Mouse (Mus musculus): ENCODE results near the gene Hmcn1.

Hmcn1 gene

GRCm38 (mm10) chr1:150992711-150993161 is 499 bp downstream of the Hmcn1 start:
- DNase-seq (ENCODE audit: inconsistent age in 2 of 2, low spot score in 1 of 2): peak in 1 of 2 experiments; percentile 20

GRCm38 (mm10) chr1:150991745-150992554 is 1.3 kb downstream of the Hmcn1 start:
- no peak for DNase-seq (ENCODE audit: inconsistent age in 2 of 2, low spot score in 1 of 2)

DNA sequence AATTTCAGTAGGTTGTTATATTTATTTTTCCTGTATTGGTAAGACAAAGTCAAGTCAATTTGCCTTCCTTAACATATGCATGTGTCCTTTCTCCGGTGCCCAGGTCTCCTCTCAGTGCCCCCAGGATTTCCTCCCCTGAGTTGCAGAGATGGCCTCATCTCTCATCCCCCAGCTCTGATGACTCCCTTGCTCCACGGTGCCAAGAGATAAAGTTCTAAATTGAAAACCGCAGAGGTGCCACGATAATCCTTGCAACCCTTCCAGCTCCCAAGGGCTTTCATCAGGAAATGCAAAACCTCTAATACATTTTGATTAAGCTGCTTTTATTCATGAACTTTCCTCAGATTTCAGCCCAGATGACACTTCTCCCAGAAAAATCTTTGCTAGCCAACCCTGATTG is 8.3 kb downstream of the Hmcn1 start:
- no peak for DNase-seq (ENCODE audit: inconsistent age in 2 of 2, low spot score in 1 of 2)

- no peak for DNase-seq (ENCODE audit: inconsistent age in 2 of 2, low spot score in 1 of 2)
Measured at GRCm38 (mm10) chr1:150984092-150984503, 9.1 kb downstream of the Hmcn1 start.

- DNase-seq (ENCODE audit: inconsistent age in 2 of 2, low spot score in 1 of 2): no peak
Measured at GRCm38 (mm10) chr1:150978651-150979050, 14.6 kb downstream of the Hmcn1 start.

DNA sequence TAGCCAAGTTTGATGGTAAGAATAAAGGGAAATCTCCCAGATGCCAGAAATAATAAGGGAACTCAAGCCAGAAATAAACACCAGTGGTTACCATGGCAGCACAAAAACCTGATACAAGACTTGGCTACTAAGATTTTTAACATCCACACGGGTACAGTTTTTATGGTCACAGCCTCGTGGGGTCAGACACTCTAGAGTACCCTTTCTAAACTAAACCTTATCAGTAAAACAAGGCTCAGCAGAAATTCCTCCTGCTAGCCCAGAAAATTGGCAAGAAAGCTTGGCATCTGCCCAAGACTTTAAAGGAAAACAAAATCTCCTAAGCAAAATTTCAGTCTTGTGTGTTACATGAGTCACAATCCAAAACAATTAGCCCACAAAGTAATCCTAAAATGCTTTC is 17.0 kb downstream of the Hmcn1 start:
- peak in 1 of 2 experiments; percentile 34 for DNase-seq (ENCODE audit: inconsistent age in 2 of 2, low spot score in 1 of 2)

- no peak for DNase-seq (ENCODE audit: inconsistent age in 2 of 2, low spot score in 1 of 2)
Measured at GRCm38 (mm10) chr1:150959486-150960074, 33.7 kb downstream of the Hmcn1 start.

DNA sequence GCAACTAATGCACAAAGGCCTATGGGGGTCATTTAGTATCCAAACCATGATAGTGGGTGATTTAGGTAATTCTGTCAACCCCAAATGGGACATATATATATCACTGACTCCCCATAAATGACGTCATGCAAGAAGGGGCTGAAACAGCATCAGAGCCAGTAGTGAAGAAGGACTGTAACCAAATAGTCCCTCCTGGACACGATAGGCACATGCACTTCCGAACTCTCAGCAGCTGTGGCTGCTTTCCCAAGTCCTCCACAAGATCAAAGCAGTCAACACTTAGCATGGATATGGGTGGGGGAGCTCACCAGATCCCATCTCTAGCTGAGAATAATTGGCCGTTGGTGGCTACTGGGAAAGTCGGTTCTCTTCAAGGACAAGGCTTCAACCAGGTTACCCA is 42.2 kb downstream of the Hmcn1 start:
- DNase-seq (ENCODE audit: inconsistent age in 2 of 2, low spot score in 1 of 2): no peak

- no peak for DNase-seq (ENCODE audit: inconsistent age in 2 of 2, low spot score in 1 of 2)
Measured at GRCm38 (mm10) chr1:150950046-150950445, 43.2 kb downstream of the Hmcn1 start.

GRCm38 (mm10) chr1:150948911-150949310 is 44.3 kb downstream of the Hmcn1 start:
- no peak for DNase-seq (ENCODE audit: inconsistent age in 2 of 2, low spot score in 1 of 2)

DNA sequence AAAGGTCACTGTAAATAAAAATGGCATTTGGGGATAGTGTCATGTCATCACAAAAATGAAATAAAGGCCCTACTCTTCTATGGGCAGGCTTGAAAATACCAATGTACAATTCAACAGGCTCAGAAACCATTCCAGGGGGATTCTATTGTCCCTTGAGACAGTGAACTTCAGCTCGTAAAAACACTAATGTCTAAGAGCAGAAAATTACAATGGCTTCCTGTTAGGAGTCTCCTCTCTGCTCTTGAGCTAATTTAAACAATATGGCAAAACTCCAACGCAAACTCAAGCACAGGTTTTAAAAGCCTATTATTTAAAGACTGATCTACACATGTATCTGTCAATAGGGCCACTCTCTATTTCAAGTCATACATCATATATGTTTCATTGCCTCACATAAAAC is 49.6 kb downstream of the Hmcn1 start:
- DNase-seq (ENCODE audit: inconsistent age in 2 of 2, low spot score in 1 of 2): no peak

DNA sequence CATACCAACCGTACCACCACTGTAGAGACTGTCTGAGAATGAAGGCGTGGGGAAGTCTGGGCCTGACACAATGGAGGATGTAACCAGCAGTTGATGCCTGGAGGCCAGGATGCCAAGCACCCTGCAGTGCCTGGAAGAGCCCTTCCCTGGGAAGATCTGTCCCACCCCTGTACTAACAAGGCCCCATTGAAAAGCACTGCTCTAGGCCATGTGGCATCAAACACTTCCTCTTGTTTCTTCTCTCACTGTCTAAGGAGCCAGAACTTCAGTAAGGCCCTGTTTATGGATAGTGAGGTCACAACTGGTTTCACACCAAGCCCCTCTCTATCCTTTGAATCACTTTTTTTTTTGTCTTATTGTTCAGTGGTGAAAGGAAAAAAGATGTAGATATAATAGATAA is 51.1 kb downstream of the Hmcn1 start:
- DNase-seq (ENCODE audit: inconsistent age in 2 of 2, low spot score in 1 of 2): no peak

- no peak for DNase-seq (ENCODE audit: inconsistent age in 2 of 2, low spot score in 1 of 2)
Measured at GRCm38 (mm10) chr1:150936821-150937220, 56.4 kb downstream of the Hmcn1 start.

GRCm38 (mm10) chr1:150933616-150934015 is 59.6 kb downstream of the Hmcn1 start:
- no peak for DNase-seq (ENCODE audit: inconsistent age in 2 of 2, low spot score in 1 of 2)

- DNase-seq (ENCODE audit: inconsistent age in 2 of 2, low spot score in 1 of 2): no peak
Measured at GRCm38 (mm10) chr1:150920860-150921259, 72.4 kb downstream of the Hmcn1 start.

GRCm38 (mm10) chr1:150920276-150920675 is 73.0 kb downstream of the Hmcn1 start:
- DNase-seq (ENCODE audit: inconsistent age in 2 of 2, low spot score in 1 of 2): peak; percentile 29 to 76

DNA sequence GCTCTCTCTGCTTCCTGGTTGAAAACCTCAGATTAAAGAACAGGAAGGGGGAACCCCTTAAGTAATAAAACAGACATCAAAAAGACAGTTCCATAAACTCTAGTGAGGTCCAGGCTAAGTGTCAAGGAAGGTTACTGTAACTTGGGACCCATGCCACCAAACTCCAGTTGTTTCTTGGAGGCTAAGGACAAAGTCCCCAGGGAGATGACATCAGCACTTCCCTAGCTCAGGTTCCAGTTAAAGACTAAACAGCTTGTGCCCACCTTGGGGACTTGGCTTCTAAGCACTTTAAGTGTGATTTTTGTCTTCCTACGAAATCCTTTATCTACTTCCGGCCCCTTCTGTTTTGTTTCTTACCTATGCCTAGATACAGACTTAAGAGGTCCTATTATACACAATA is 78.3 kb downstream of the Hmcn1 start:
- DNase-seq (ENCODE audit: inconsistent age in 2 of 2, low spot score in 1 of 2): no peak

DNA sequence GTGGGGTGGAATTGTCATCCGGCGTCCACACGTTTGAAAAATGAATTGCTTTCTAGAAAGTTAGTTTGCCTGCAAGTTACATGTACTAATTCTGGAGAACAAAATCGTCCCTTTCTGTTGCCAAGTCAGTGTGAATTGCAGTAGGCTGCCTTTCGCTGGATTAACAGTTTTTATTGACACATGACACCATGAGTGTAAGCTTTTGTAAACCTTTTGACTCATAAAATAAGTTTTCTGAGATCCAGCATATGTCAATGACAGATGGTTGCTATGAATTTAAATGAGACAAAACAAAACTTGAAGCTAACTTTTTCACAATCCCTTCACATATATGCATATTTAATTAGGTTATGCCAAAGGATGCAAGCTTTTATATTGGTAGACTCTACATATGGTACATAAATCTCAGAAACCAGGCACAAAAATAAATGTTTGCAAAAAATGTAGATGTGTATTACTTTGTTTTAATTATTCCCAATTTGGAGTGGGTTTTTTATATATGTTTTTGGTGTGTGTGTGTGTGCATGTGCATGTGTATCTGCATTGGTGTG is 79.6 kb downstream of the Hmcn1 start:
- no peak for DNase-seq (ENCODE audit: inconsistent age in 2 of 2, low spot score in 1 of 2)

DNA sequence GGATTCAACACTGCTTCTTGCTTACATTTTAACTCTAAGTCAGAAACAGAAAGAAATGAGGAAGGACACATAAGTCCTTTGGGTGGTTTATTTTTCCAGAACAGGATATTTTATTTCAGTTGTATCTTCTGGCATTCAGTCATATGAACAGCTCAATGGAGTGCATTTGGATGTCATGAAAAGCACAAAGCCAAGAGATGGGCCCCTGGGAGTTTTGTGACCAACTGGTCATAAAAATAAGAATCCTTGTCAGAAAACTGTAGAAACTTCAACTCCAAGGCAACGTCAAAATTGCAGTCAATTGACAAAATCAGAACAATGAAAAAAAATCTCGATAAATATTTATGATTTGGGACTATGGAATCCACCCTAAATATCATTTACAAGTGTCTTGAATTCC is 83.6 kb downstream of the Hmcn1 start:
- no peak for DNase-seq (ENCODE audit: inconsistent age in 2 of 2, low spot score in 1 of 2)

- DNase-seq (ENCODE audit: inconsistent age in 2 of 2, low spot score in 1 of 2): no peak
Measured at GRCm38 (mm10) chr1:150893677-150894188, 99.5 kb downstream of the Hmcn1 start.

DNA sequence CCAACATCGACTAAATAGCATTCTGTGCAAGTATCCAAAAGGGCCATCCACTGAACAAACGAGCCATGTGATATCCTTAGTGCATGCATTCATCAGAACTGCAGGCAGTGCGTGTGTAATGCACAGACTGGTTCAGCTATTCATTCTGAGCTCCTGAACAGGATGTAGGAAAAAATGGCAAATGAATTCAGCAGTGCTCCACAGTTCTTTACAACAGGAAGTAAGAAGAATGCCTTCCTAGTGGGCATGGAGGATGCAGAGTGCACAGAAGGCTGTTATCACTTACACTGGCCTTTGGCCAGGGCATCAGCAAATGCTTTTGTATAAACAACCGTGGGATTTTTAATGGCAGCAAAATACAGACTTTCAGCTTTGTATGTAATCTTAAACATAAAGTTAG is 103.2 kb downstream of the Hmcn1 start:
- no peak for DNase-seq (ENCODE audit: inconsistent age in 2 of 2, low spot score in 1 of 2)

DNA sequence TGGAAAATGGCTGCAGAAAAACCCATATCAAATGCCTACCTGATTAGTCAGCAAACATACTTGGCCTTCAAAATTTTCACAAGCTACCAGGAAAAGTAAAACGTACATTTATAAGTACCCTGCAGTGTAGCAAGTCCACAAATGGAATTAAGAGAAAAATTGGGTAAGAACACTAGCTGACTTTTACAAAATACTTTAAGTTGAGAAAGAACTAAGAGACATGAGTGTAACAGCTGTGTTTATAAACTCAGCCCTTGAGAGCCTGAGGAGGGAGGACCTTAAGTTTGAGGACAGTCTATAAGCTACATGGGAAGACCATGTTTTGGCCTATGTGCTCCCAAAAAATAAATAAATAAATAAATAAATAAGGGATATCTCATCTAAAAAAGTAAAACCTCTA is 107.0 kb downstream of the Hmcn1 start:
- peak in 1 of 2 experiments; percentile 20 for DNase-seq (ENCODE audit: inconsistent age in 2 of 2, low spot score in 1 of 2)
